Mouse (Mus musculus) CD4-positive, CD25-positive, alpha-beta regulatory T cell (primary cell): Measurements from ENCODE around the gene Ehd2. TPM values are rescaled to one million over a fixed set of nuclear protein-coding genes. Genes with fewer than 3 reads are reported as not detected.

ENCODE experiments used
- polyA plus RNA-seq: library from polyadenylated mRNA; unstranded; fragments of 100-300 nt; shearing (Covaris generic); gene quantifications from one replicate; pipeline ENCODE4 v1.2.1, GENCODE M21; 2017

Ehd2 gene
- polyA plus RNA-seq: 0.06 TPM

GRCm38 (mm10) chr7:15967312-15967711 lies at the start of gene Ehd2:
Gene Ehd2, minus strand, starts transcription at chr7:15967567.

GRCm38 (mm10) chr7:15945721-15946536 lies 21.4 kb downstream of the Ehd2 start, which contains the start of gene Nop53:
Gene Nop53, minus strand, starts transcription at chr7:15946074.

GRCm38 (mm10) chr7:15922220-15922773 lies 45.1 kb downstream of the Ehd2 start, which contains the start of gene Selenow:
Gene Selenow, minus strand, starts transcription at chr7:15922402.

Other genes with a start within 250 kb of the Ehd2 start
- not detected for gene Obox5, start 217.4 kb downstream of the Ehd2 start, polyA plus RNA-seq
- gene Obox6, start 127.9 kb downstream of the Ehd2 start, polyA plus RNA-seq: not detected
- not detected for gene Crx, start 87.6 kb downstream of the Ehd2 start, polyA plus RNA-seq
- gene Crxos, start 85.0 kb downstream of the Ehd2 start, polyA plus RNA-seq: not detected
- 575 TPM for gene Selenow, start 45.2 kb downstream of the Ehd2 start, polyA plus RNA-seq
- 409 TPM for gene Nop53, start 21.5 kb downstream of the Ehd2 start, polyA plus RNA-seq
- gene Bicra, start 80.4 kb upstream of the Ehd2 start, polyA plus RNA-seq: 7.0 TPM
- 0.06 TPM for gene Zfp541, start 94.2 kb upstream of the Ehd2 start, polyA plus RNA-seq
- gene Napa, start 130.9 kb upstream of the Ehd2 start, polyA plus RNA-seq: 227 TPM
- 24.4 TPM for gene Kptn, start 152.3 kb upstream of the Ehd2 start, polyA plus RNA-seq
- gene Slc8a2, start 162.3 kb upstream of the Ehd2 start, polyA plus RNA-seq: not detected
- 71.3 TPM for gene Meis3, start 207.5 kb upstream of the Ehd2 start, polyA plus RNA-seq